Mouse (Mus musculus): ENCODE data around the gene Mup2. TPM values are rescaled to one million over a fixed set of nuclear protein-coding genes. Genes with fewer than 3 reads are reported as not detected.
"Not testable (repeated sequence)": the region's sequence is repeated elsewhere in the genome, so short reads cannot be mapped to it uniquely, and the experiment has no call there.

Gene Mup2
- polyA plus RNA-seq (2012; rRNA removed) = not detected in 2 replicates
- polyA plus RNA-seq (2014; fragmentation: Nextera tagmentation; extraction: Ambion mirVana) = not detected in 2 replicates

DNA sequence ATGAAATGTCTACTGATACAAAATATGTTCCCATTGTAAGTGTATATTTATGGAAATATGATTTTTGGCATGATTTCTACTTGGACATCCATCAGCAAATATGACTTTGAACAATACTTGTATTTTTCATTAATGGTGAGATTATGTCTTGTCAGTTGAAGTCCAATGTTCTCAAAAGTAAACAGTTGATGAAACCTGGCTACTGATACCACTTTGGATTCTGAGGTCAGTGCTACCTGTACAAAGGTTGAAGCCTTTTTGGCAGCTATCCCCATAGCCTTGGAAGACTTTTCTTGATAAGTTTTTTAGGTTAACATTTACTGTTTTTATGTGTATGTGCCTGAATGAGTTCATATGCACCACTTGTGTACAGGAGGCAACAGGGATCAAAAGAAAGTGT lies at the start of gene Mup2:
Gene Mup2 (minus strand): TSS at position 101 of the 400 bp plus-strand sequence.
- not testable (repeated sequence) for ATAC-seq (ENCODE audit: insufficient read depth); H3K27ac ChIP-seq; DNase-seq (ENCODE audit: low read depth in 3 of 3, low spot score in 3 of 3); H3K27me3 ChIP-seq (ENCODE audit: control insufficient read depth, insufficient read depth, low read length); H3K36me3 ChIP-seq (replicated peaks; ENCODE audit: control insufficient read depth, insufficient read depth, low read depth); H3K9me3 ChIP-seq (ENCODE audit: control insufficient read depth, low read length); H3K4me3 ChIP-seq (ENCODE audit: insufficient read depth in 1 of 2, low read depth in 2 of 2, low read length in 2 of 2); H3K4me1 ChIP-seq (replicated peaks; ENCODE audit: control insufficient read depth in 2 of 2, insufficient read depth in 2 of 2, low read length in 1 of 2); H3K9ac ChIP-seq (replicated peaks); H3K4me2 ChIP-seq (ENCODE audit: low read depth)

Other genes starting within 250 kb of the Mup2 start
- gene Slc46a2, start 239.2 kb downstream of the Mup2 start, polyA plus RNA-seq (2012; rRNA removed) = not detected in 2 replicates
- not detected in 2 replicates for gene Slc46a2, start 239.2 kb downstream of the Mup2 start, polyA plus RNA-seq (2014; fragmentation: Nextera tagmentation; extraction: Ambion mirVana)
- gene Mup4, start 193.6 kb downstream of the Mup2 start, polyA plus RNA-seq (2012; rRNA removed) = not detected in 2 replicates
- gene Mup4, start 193.6 kb downstream of the Mup2 start, polyA plus RNA-seq (2014; fragmentation: Nextera tagmentation; extraction: Ambion mirVana) = not detected in 2 replicates
- not detected in 2 replicates for gene Mup6, start 190.0 kb downstream of the Mup2 start, polyA plus RNA-seq (2012; rRNA removed)
- gene Mup6, start 190.0 kb downstream of the Mup2 start, polyA plus RNA-seq (2014; fragmentation: Nextera tagmentation; extraction: Ambion mirVana) = not detected in 2 replicates
- gene Mup7, start 83.8 kb downstream of the Mup2 start, polyA plus RNA-seq (2012; rRNA removed) = not detected in 2 replicates
- not detected in 2 replicates for gene Mup7, start 83.8 kb downstream of the Mup2 start, polyA plus RNA-seq (2014; fragmentation: Nextera tagmentation; extraction: Ambion mirVana)
- gene Mup8, start 68.3 kb upstream of the Mup2 start, polyA plus RNA-seq (2012; rRNA removed) = not detected in 2 replicates
- not detected in 2 replicates for gene Mup8, start 68.3 kb upstream of the Mup2 start, polyA plus RNA-seq (2014; fragmentation: Nextera tagmentation; extraction: Ambion mirVana)

All from liver, embryonic 14.5 days (tissue).